In genomic region chr11:61448041-61448440, GRCm38 (mm10) we compare ENCODE assay signal across 13 mouse cellular contexts. TPM values are rescaled to one million over a fixed set of nuclear protein-coding genes. Genes with fewer than 3 reads are reported as not detected.
DNase-seq lines count a peak whose midpoint lies in the region; ATAC-seq and TF ChIP-seq lines count a peak whose summit lies in the region.
"Had no signal": no experiment of that assay in that cellular context is flagged by ENCODE, and none has a peak within 500 bp of the region (broad histone marks: within the 10 kb centered on the region; RNA-seq: fewer than 3 reads in every experiment).

No protein-coding gene starts in this region.

- no peak overlapping the region for H3K9ac ChIP-seq in kidney, embryonic 16.5 days (replicated peaks; ENCODE audit: low read length)
- H3K9ac ChIP-seq in stomach, embryonic 15.5 days: no peak overlapping the region
- H3K9ac ChIP-seq in stomach, postnatal 0 days (ENCODE audit: low read length): no peak overlapping the region

- H3K27ac ChIP-seq in kidney, embryonic 16.5 days (ENCODE audit: low read length): no peak overlapping the region
- H3K27ac ChIP-seq in stomach, embryonic 15.5 days: peak overlapping the region; percentile 9; the same call in 1 of the 2 replicates
- H3K27ac ChIP-seq in stomach, postnatal 0 days (replicated peaks): no peak overlapping the region
- H3K27ac ChIP-seq: heart, adult 2 months; hindbrain, embryonic 10.5 days had no signal

- ATAC-seq in cerebellum, adult (ENCODE audit: insufficient number of reproducible peaks, low FRiP score, low TSS enrichment): no peak
- ATAC-seq in kidney, embryonic 16.5 days (ENCODE audit: low FRiP score, low TSS enrichment): no peak
- ATAC-seq in stomach, embryonic 15.5 days (ENCODE audit: insufficient read depth, low FRiP score, low read depth): no peak
- ATAC-seq in stomach, postnatal 0 days (ENCODE audit: low FRiP score, low TSS enrichment): no peak

- no peaks in the 10 kb centered on the region for H3K9me3 ChIP-seq in kidney, embryonic 16.5 days (ENCODE audit: low read length)
- no peaks in the 10 kb centered on the region for H3K9me3 ChIP-seq in stomach, embryonic 15.5 days
- H3K9me3 ChIP-seq in stomach, postnatal 0 days (ENCODE audit: control insufficient read depth, low read length): no peaks in the 10 kb centered on the region
- H3K9me3 ChIP-seq: hindbrain, embryonic 10.5 days had no signal

- no peak overlapping the region for H3K4me2 ChIP-seq in kidney, embryonic 16.5 days (replicated peaks; ENCODE audit: low read depth, low read length)
- no peak overlapping the region for H3K4me2 ChIP-seq in stomach, embryonic 15.5 days
- H3K4me2 ChIP-seq in stomach, postnatal 0 days (replicated peaks; ENCODE audit: low read depth): no peak overlapping the region

- 61% methylated on average over 5 of the region's 5 CpGs for WGBS in kidney, embryonic 16.5 days
- WGBS in stomach, embryonic 15.5 days: 54% methylated on average over 5 of the region's 5 CpGs
- 45% methylated on average over 5 of the region's 5 CpGs for WGBS in stomach, postnatal 0 days

- H3K36me3 ChIP-seq in kidney, embryonic 16.5 days (ENCODE audit: insufficient read depth, low read length): no peaks in the 10 kb centered on the region
- H3K36me3 ChIP-seq in stomach, embryonic 15.5 days: no peaks in the 10 kb centered on the region
- H3K36me3 ChIP-seq in stomach, postnatal 0 days (ENCODE audit: control insufficient read depth, insufficient read depth, low read length): no peaks in the 10 kb centered on the region
- H3K36me3 ChIP-seq: hindbrain, embryonic 10.5 days had no signal

- peak; percentile 67 for DNase-seq in cerebellum, adult 11 months
- DNase-seq in kidney, postnatal 10 days: peak; percentile 32
- no peak for DNase-seq in stomach, postnatal 0 days (ENCODE audit: low spot score)
- DNase-seq in skeletal muscle tissue, adult 2 months (ENCODE audit: low read depth, low spot score): peak; percentile 12
- DNase-seq in right cerebral cortex, postnatal 25 days: no peak
- DNase-seq: kidney, adult 8-10 months had no signal

- no peak for TF ChIP-seq EP300 in stomach, postnatal 0 days (optimal IDR thresholded peaks at IDR 0.05)

- no peaks in the 10 kb centered on the region; the same call in 1 of the 2 replicates for H3K4me1 ChIP-seq in kidney, embryonic 16.5 days (ENCODE audit: insufficient read depth, low read length)
- peaks cover 12% of the 10 kb centered on the region; the same call in 1 of the 2 replicates for H3K4me1 ChIP-seq in stomach, embryonic 15.5 days
- H3K4me1 ChIP-seq in stomach, postnatal 0 days (replicated peaks; ENCODE audit: control insufficient read depth, insufficient read depth): no peaks in the 10 kb centered on the region

- no peak for TF ChIP-seq CTCF in stomach, postnatal 0 days (IDR thresholded peaks at IDR 0.05; ENCODE audit: low read depth)

- no peaks in the 10 kb centered on the region for H3K27me3 ChIP-seq in kidney, embryonic 16.5 days (ENCODE audit: insufficient read depth, low read length)
- 0 out of 2 replicates have a peak, but pooled peaks cover 7% of the 10 kb centered on the region for H3K27me3 ChIP-seq in stomach, embryonic 15.5 days (replicated peaks)
- no peaks in the 10 kb centered on the region for H3K27me3 ChIP-seq in stomach, postnatal 0 days (ENCODE audit: control insufficient read depth, insufficient read depth, low read length)

- no peak overlapping the region for H3K4me3 ChIP-seq in kidney, embryonic 16.5 days (ENCODE audit: low read length)
- H3K4me3 ChIP-seq in stomach, embryonic 15.5 days (replicated peaks): no peak overlapping the region
- no peak overlapping the region for H3K4me3 ChIP-seq in stomach, postnatal 0 days (ENCODE audit: low read depth, low read length)
- H3K4me3 ChIP-seq: heart, adult 2 months; hindbrain, embryonic 10.5 days; myocyte had no signal

RNA-seq across cellular contexts. Expression of gene Rnf112, which starts 5.9 kb away (rescaled TPM):
- polyA plus RNA-seq in kidney, embryonic 16.5 days (2015; fragmentation: Nextera tagmentation; extraction: Ambion mirVana): 0.25 and 0.33 TPM in 2 replicates
- polyA plus RNA-seq in stomach, embryonic 15.5 days (2015; fragmentation: Nextera tagmentation; extraction: Ambion mirVana): 3.0 and 3.2 TPM in 2 replicates
- 0.84 and 1.3 TPM in 2 replicates for polyA plus RNA-seq in stomach, postnatal 0 days (2015; fragmentation: Nextera tagmentation; extraction: Ambion mirVana)
- polyA plus RNA-seq: myocyte; spleen, adult 2 months had no signal

RNA-seq across cellular contexts. Expression of gene Mfap4, which starts 37.2 kb away (rescaled TPM):
- polyA plus RNA-seq in kidney, embryonic 16.5 days (2015; fragmentation: Nextera tagmentation; extraction: Ambion mirVana): 164 and 181 TPM in 2 replicates
- 316 and 323 TPM in 2 replicates for polyA plus RNA-seq in stomach, embryonic 15.5 days (2015; fragmentation: Nextera tagmentation; extraction: Ambion mirVana)
- polyA plus RNA-seq in stomach, postnatal 0 days (2015; fragmentation: Nextera tagmentation; extraction: Ambion mirVana): 174 and 184 TPM in 2 replicates

RNA-seq across cellular contexts. Expression of gene Mapk7, which starts 46.2 kb away (rescaled TPM):
- 62.5 and 65.0 TPM in 2 replicates for polyA plus RNA-seq in kidney, embryonic 16.5 days (2015; fragmentation: Nextera tagmentation; extraction: Ambion mirVana)
- 47.1 and 50.8 TPM in 2 replicates for polyA plus RNA-seq in stomach, embryonic 15.5 days (2015; fragmentation: Nextera tagmentation; extraction: Ambion mirVana)
- polyA plus RNA-seq in stomach, postnatal 0 days (2015; fragmentation: Nextera tagmentation; extraction: Ambion mirVana): 14.5 and 15.4 TPM in 2 replicates

RNA-seq across cellular contexts. Expression of gene B9d1, which starts 56.9 kb away (rescaled TPM):
- polyA plus RNA-seq in kidney, embryonic 16.5 days (2015; fragmentation: Nextera tagmentation; extraction: Ambion mirVana): 47.1 and 53.8 TPM in 2 replicates
- polyA plus RNA-seq in stomach, embryonic 15.5 days (2015; fragmentation: Nextera tagmentation; extraction: Ambion mirVana): 26.5 and 27.9 TPM in 2 replicates
- polyA plus RNA-seq in stomach, postnatal 0 days (2015; fragmentation: Nextera tagmentation; extraction: Ambion mirVana): 11.3 and 11.9 TPM in 2 replicates

Comparison
In these comparisons a context has a peak if more than half of its experiments do, and no peak if none do; other contexts are left out.
1. DNase-seq: peak in cerebellum, adult 11 months (single experiment), kidney, postnatal 10 days (single experiment) and skeletal muscle tissue, adult 2 months (single experiment); none in stomach, postnatal 0 days (single experiment) and right cerebral cortex, postnatal 25 days (single experiment).